Mouse (Mus musculus) left cerebral cortex, postnatal 36 days (tissue): ENCODE results near the gene Sptb. TPM values are rescaled to one million over a fixed set of nuclear protein-coding genes. Genes with fewer than 3 reads are reported as not detected.

ENCODE experiments used
- DNase-seq, 2 experiments: peaks; one replicate each; pipeline ENCODE4 v3.0.0; 2021 to 2022; ENCODE audit warnings: low spot score in 2 of 2, mixed read lengths in 1 of 2
- intact Hi-C: fragments of 180-260 bp; cut with DNase I; formaldehyde crosslinking; loops from one replicate; pipeline ENCODE4 v1.15.1; 2025
- total RNA-seq, 2 experiments: library from RNA; stranded (reverse); gene quantifications; 2 replicates each; pipeline ENCODE4 v1.2.3; 2021

Sptb gene
- total RNA-seq, result 10 to 100 TPM; 81.7 to 90.4 TPM

GRCm38 (mm10) chr12:76710351-76711100 lies at the start of gene Sptb:
Gene Sptb, minus strand, starts transcription at chr12:76710547.
- intact Hi-C loops, result loop anchor here (2.0 to 10.0 kb wide), 3 partner anchors 63 to 346 kb away; partner anchors contain the start of gene Zbtb25

GRCm38 (mm10) chr12:76752652-76753318 lies 42.4 kb upstream of the Sptb start:
- intact Hi-C loops, result no loop called here

More at GRCm38 (mm10) chr12:76710351-76711100, at the start of gene Sptb:
- DNase-seq, result peak; percentile 50 to 65

GRCm38 (mm10) chr12:76750866-76751459 lies 40.6 kb upstream of the Sptb start:
- intact Hi-C loops, result no loop called here
- DNase-seq, result no peak

More at GRCm38 (mm10) chr12:76752652-76753318, 42.4 kb upstream of the Sptb start:
- no peak for DNase-seq

GRCm38 (mm10) chr12:76727955-76728354 lies 17.6 kb upstream of the Sptb start:
- intact Hi-C loops, result loop anchor here (10.0 kb wide), 1 partner anchor 233 kb away; no protein-coding TSS in a partner anchor
- DNase-seq, result no peak

GRCm38 (mm10) chr12:76722026-76722425 lies 11.7 kb upstream of the Sptb start:
- intact Hi-C loops, result loop anchor here (10.0 kb wide), 1 partner anchor 227 kb away; no protein-coding TSS in a partner anchor
- DNase-seq, result peak in 1 of 2 experiments; percentile 11

GRCm38 (mm10) chr12:76720572-76720971 lies 10.2 kb upstream of the Sptb start:
- no peak for DNase-seq
- intact Hi-C loops, result loop anchor here (10.0 kb wide), 1 partner anchor 226 kb away; no protein-coding TSS in a partner anchor

- DNase-seq, result no peak
- intact Hi-C loops, result loop anchor here (10.0 kb wide), 1 partner anchor 354 kb away; the partner anchor contains the start of gene Zbtb25
Measured at GRCm38 (mm10) chr12:76718384-76718783, 8.0 kb upstream of the Sptb start.

GRCm38 (mm10) chr12:76709795-76710350 lies 474 bp downstream of the Sptb start:
- intact Hi-C loops, result loop anchor here (2.0 to 10.0 kb wide), 3 partner anchors 63 to 345 kb away; partner anchors contain the start of gene Zbtb25
- DNase-seq, result peak; percentile 83 to 89

GRCm38 (mm10) chr12:76708956-76709794 lies 1.2 kb downstream of the Sptb start:
- intact Hi-C loops, result no loop called here
- DNase-seq, result peak; percentile 12 to 23

- intact Hi-C loops, result no loop called here
Measured at GRCm38 (mm10) chr12:76708181-76708580, 2.2 kb downstream of the Sptb start.

GRCm38 (mm10) chr12:76696380-76696935 lies 13.9 kb downstream of the Sptb start:
- intact Hi-C loops, result no loop called here
- DNase-seq, result no peak

More at GRCm38 (mm10) chr12:76708181-76708580, 2.2 kb downstream of the Sptb start:
- no peak for DNase-seq

GRCm38 (mm10) chr12:76695773-76696172 lies 14.6 kb downstream of the Sptb start:
- no peak for DNase-seq
- intact Hi-C loops, result no loop called here

- intact Hi-C loops, result no loop called here
- DNase-seq, result peak; percentile 55 to 66
Measured at GRCm38 (mm10) chr12:76694801-76695505, 15.4 kb downstream of the Sptb start.

GRCm38 (mm10) chr12:76687498-76688200 lies 22.7 kb downstream of the Sptb start:
- intact Hi-C loops, result no loop called here
- DNase-seq, result no peak

- intact Hi-C loops, result no loop called here
- DNase-seq, result no peak
Measured at GRCm38 (mm10) chr12:76685647-76686046, 24.7 kb downstream of the Sptb start.

- no peak for DNase-seq
Measured at GRCm38 (mm10) chr12:76684493-76684892, 25.9 kb downstream of the Sptb start.

GRCm38 (mm10) chr12:76681937-76682336 lies 28.4 kb downstream of the Sptb start:
- DNase-seq, result no peak
- intact Hi-C loops, result no loop called here

More at GRCm38 (mm10) chr12:76684493-76684892, 25.9 kb downstream of the Sptb start:
- intact Hi-C loops, result no loop called here
